Mouse (Mus musculus) CH12.LX (cell line): ENCODE data around the gene Pjvk. TPM values are rescaled to one million over a fixed set of nuclear protein-coding genes. Genes with fewer than 3 reads are reported as not detected.
A peak's percentile ranks its signal among the peaks of the same experiment; 100 is the strongest.

ENCODE experiments used
- DNase-seq: peaks from one replicate; pipeline ENCODE4 v3.0.0-alpha.2; 2013; ENCODE audit errors: extremely low read depth
- H3K27ac ChIP-seq: 2 replicates; pipeline ENCODE4 v1.5.1; 2012; ENCODE audit warnings: low read depth, mild to moderate bottlenecking, control low read depth, moderate library complexity; ENCODE audit not compliant: insufficient read depth
- H3K27me3 ChIP-seq: replicated peaks from 2 replicates; pipeline ENCODE3; 2012; ENCODE audit warnings: inconsistent platforms
- H3K36me3 ChIP-seq, 2 experiments: replicated peaks in 1 of 2; 2 replicates each; pipeline versions ENCODE3 to v1.6.1; 2012; ENCODE audit warnings: inconsistent platforms in 1 of 2, low read length in 1 of 2, mild to moderate bottlenecking in 1 of 2, mixed read lengths in 1 of 2, moderate library complexity in 1 of 2; ENCODE audit not compliant: control insufficient read depth in 1 of 2, insufficient read depth in 1 of 2
- H3K4me1 ChIP-seq, 2 experiments: 2 replicates each; pipeline ENCODE4 v1.6.1; 2012; ENCODE audit warnings: inconsistent platforms in 1 of 2, moderate library complexity in 1 of 2; ENCODE audit not compliant: insufficient read depth in 2 of 2, control insufficient read depth in 1 of 2
- H3K4me2 ChIP-seq: 2 replicates; pipeline ENCODE4 v1.6.1; 2012; ENCODE audit warnings: low read depth, mild to moderate bottlenecking, control low read depth; ENCODE audit not compliant: poor library complexity, insufficient read depth, severe bottlenecking
- H3K4me3 ChIP-seq, 3 experiments: fragments of 150-350 bp in 1 of 3; sonication (generic) in 1 of 3; replicated peaks in 1 of 3; 2 replicates each; pipeline versions ENCODE3 to v1.5.1; 2011 to 2012; ENCODE audit warnings: low read depth in 2 of 3, low read length in 2 of 3, mild to moderate bottlenecking in 2 of 3, moderate library complexity in 2 of 3, control low read depth in 1 of 3, improper control_type of control experiment in 1 of 3, inconsistent platforms in 1 of 3, mixed read lengths in 1 of 3; ENCODE audit not compliant: poor library complexity in 1 of 3
- H3K79me2 ChIP-seq: replicated peaks from 2 replicates; pipeline ENCODE4 v1.6.1; 2012; ENCODE audit warnings: mild to moderate bottlenecking, moderate library complexity; ENCODE audit not compliant: control insufficient read depth, poor library complexity, insufficient read depth, severe bottlenecking; ENCODE audit errors: extremely low read depth
- H3K9ac ChIP-seq: 2 replicates; pipeline ENCODE4 v1.6.1; 2012; ENCODE audit warnings: low read depth, mild to moderate bottlenecking, control low read depth, moderate library complexity; ENCODE audit not compliant: insufficient read depth
- H3K9me3 ChIP-seq: replicated peaks from 2 replicates; pipeline ENCODE3; 2012; ENCODE audit warnings: low read length, inconsistent platforms, mixed read lengths
- BHLHE40 ChIP-seq: IDR thresholded peaks from 2 replicates; pipeline ENCODE4 v1.6.1; 2011; ENCODE audit warnings: mild to moderate bottlenecking, low read depth, low read length, improper control_type of control experiment
- CHD1 ChIP-seq: IDR thresholded peaks from 2 replicates; pipeline ENCODE4 v1.6.1; 2012; ENCODE audit warnings: low read depth, low read length, improper control_type of control experiment, inconsistent platforms
- HCFC1 ChIP-seq: IDR thresholded peaks from 2 replicates; pipeline ENCODE4 v1.6.1; 2012; ENCODE audit warnings: low read depth, mild to moderate bottlenecking, inconsistent platforms, low read length, improper control_type of control experiment
- JUN ChIP-seq: IDR thresholded peaks from 2 replicates; pipeline ENCODE4 v1.6.1; 2011; ENCODE audit warnings: low read depth, mild to moderate bottlenecking, low read length, improper control_type of control experiment, moderate library complexity; ENCODE audit not compliant: insufficient read depth
- MAX ChIP-seq: IDR thresholded peaks from 2 replicates; pipeline ENCODE4 v1.6.1; 2011; ENCODE audit warnings: low read length, improper control_type of control experiment
- MEF2A ChIP-seq: IDR thresholded peaks from 2 replicates; pipeline ENCODE4 v1.6.1; 2014; ENCODE audit warnings: low read depth, mild to moderate bottlenecking, inconsistent platforms, low read length, improper control_type of control experiment, borderline replicate concordance
- MXI1 ChIP-seq: IDR thresholded peaks from 2 replicates; pipeline ENCODE4 v1.6.1; 2011; ENCODE audit warnings: mild to moderate bottlenecking, low read depth, low read length, improper control_type of control experiment
- MYC ChIP-seq: IDR thresholded peaks from 2 replicates; pipeline ENCODE4 v1.6.1; 2011; ENCODE audit warnings: low read depth, mild to moderate bottlenecking, improper control_type of control experiment, low read length
- NELFE ChIP-seq: IDR thresholded peaks from 2 replicates; pipeline ENCODE4 v1.6.1; 2011; ENCODE audit warnings: low read depth, low read length, improper control_type of control experiment
- NRF1 ChIP-seq: IDR thresholded peaks from 2 replicates; pipeline ENCODE4 v1.6.1; 2014; ENCODE audit warnings: low read depth, mild to moderate bottlenecking, inconsistent platforms, low read length, improper control_type of control experiment, moderate library complexity
- PAX5 ChIP-seq: IDR thresholded peaks from 2 replicates; pipeline ENCODE4 v1.6.1; 2012; ENCODE audit warnings: low read length, inconsistent platforms, mixed read lengths
- POLR2A ChIP-seq: IDR thresholded peaks from 2 replicates; pipeline ENCODE4 v1.6.1; 2011; ENCODE audit warnings: low read depth, mild to moderate bottlenecking, improper control_type of control experiment, low read length
- POLR2AphosphoS2 ChIP-seq: IDR thresholded peaks from 2 replicates; pipeline ENCODE4 v1.6.1; 2011; ENCODE audit warnings: low read depth, low read length, improper control_type of control experiment
- RCOR1 ChIP-seq: conservative IDR thresholded peaks from 2 replicates; pipeline ENCODE4 v1.6.1; 2012; ENCODE audit warnings: low read depth, mild to moderate bottlenecking, inconsistent platforms, low read length, improper control_type of control experiment
- SIN3A ChIP-seq: IDR thresholded peaks from 2 replicates; pipeline ENCODE4 v1.6.1; 2012; ENCODE audit warnings: low read length, improper control_type of control experiment, inconsistent platforms
- TBP ChIP-seq: conservative IDR thresholded peaks from 2 replicates; pipeline ENCODE4 v1.6.1; 2011; ENCODE audit warnings: low read depth, low read length, improper control_type of control experiment
- TCF12 ChIP-seq: IDR thresholded peaks from 2 replicates; pipeline ENCODE4 v1.6.1; 2014; ENCODE audit warnings: low read depth, mild to moderate bottlenecking, inconsistent platforms, low read length, improper control_type of control experiment
- USF1 ChIP-seq: IDR thresholded peaks from 2 replicates; pipeline ENCODE4 v1.6.1; 2014; ENCODE audit warnings: low read depth, mild to moderate bottlenecking, inconsistent platforms, low read length, improper control_type of control experiment
- USF2 ChIP-seq: conservative IDR thresholded peaks from 2 replicates; pipeline ENCODE4 v1.6.1; 2011; ENCODE audit warnings: low read depth, low read length, improper control_type of control experiment
- ZMIZ1 ChIP-seq: IDR thresholded peaks from 2 replicates; pipeline ENCODE4 v1.6.1; 2012; ENCODE audit warnings: low read depth, mild to moderate bottlenecking, inconsistent platforms, low read length, improper control_type of control experiment
- ZNF384 ChIP-seq: IDR thresholded peaks from 2 replicates; pipeline ENCODE4 v1.6.1; 2012; ENCODE audit warnings: low read depth, low read length, improper control_type of control experiment, inconsistent platforms
- dilution Hi-C: fragments of 300-500 bp; cut with MboI; formaldehyde crosslinking; loops from 2 replicates; pipeline ENCODE4 v1.14.3; 2020; ENCODE audit warnings: low sequenced_read_pairs; ENCODE audit not compliant: extremely low pct_unique_long_range_greater_than_20kb, extremely low pct_ligation_motif_present
- in situ Hi-C: fragments of 300-500 bp; cut with MboI; formaldehyde crosslinking; loops from 3 replicates; pipeline ENCODE4 v1.14.3; 2019; ENCODE audit warnings: low sequenced_read_pairs, low pct_ligation_motif_present, low pct_unique_long_range_greater_than_20kb, mixed read lengths
- polyA plus RNA-seq: library from polyadenylated mRNA; unstranded; fragments of >175 nt; gene quantifications from 2 replicates; pipeline ENCODE4 v1.2.1, GENCODE M21; 2012; ENCODE audit warnings: low read depth; ENCODE audit not compliant: insufficient read length
- total RNA-seq, 2 experiments: library from RNA; depleted of rRNA; stranded (reverse); fragments of 300-350 nt in 1 of 2; fragments of >200 nt in 1 of 2; gene quantifications; 2 replicates each; pipeline ENCODE4 v1.2.3; 2012 to 2014

The Pjvk gene
- total and polyA plus RNA-seq, 3 experiments = not detected

- in situ Hi-C loops (no loop called here), dilution Hi-C loops (no loop called here)
- Histone ChIP-seq H3K9me3 (no peaks in the 10 kb centered on the region), H3K4me3 (peak within 1 kb of the TSS; percentile 65 to 79 (median 75)), H3K4me1 (peaks cover 0 to 22% of the 10 kb centered on the region in 2 experiments; a peak in 2 of 4 replicates), H3K9ac (peak within 1 kb of the TSS; percentile 82), H3K4me2 (peak within 1 kb of the TSS; percentile 94), H3K79me2 (peaks cover 26% of the 10 kb centered on the region), H3K36me3 (peaks cover 0 to 15% of the 10 kb centered on the region in 2 experiments), H3K27ac (peak within 1 kb of the TSS; percentile 43; the same call in 1 of the 2 replicates), H3K27me3 (no peaks in the 10 kb centered on the region)
- DNase-seq = peak; percentile 91
- 0 out of 2 replicates have a peak, but pooled peaks have one; percentile 11 for TF ChIP-seq BHLHE40
- TF ChIP-seq RCOR1 = 0 out of 2 replicates have a peak, but pooled peaks have one; percentile 39
- peak; percentile 46 for TF ChIP-seq MEF2A
- peak; percentile 87 for TF ChIP-seq POLR2A
- no peak for TF ChIP-seq USF2
- TF ChIP-seq MXI1 = peak; percentile 87
- TF ChIP-seq HCFC1 = no peak
- TF ChIP-seq CHD1 = no peak
- no peak for TF ChIP-seq JUN
- TF ChIP-seq TBP = peak; percentile 87
- peak; percentile 86 for TF ChIP-seq ZMIZ1
- no peak for TF ChIP-seq PAX5
- no peak for TF ChIP-seq USF1
- TF ChIP-seq TCF12 = peak; percentile 86
- no peak for TF ChIP-seq ZNF384
- peak; percentile 58; the same call in 1 of the 2 replicates for TF ChIP-seq MAX
- TF ChIP-seq NELFE = peak; percentile 74
- TF ChIP-seq NRF1 = no peak; the same call in 1 of the 2 replicates
- peak; percentile 83 for TF ChIP-seq POLR2AphosphoS2
- TF ChIP-seq SIN3A = peak; percentile 62; the same call in 1 of the 2 replicates
- TF ChIP-seq MYC = peak; percentile 68
Measured at GRCm38 (mm10) chr2:76672966-76673392, 24.7 kb downstream of the Pjvk start, which contains the start of gene Fkbp7. Fkbp7 (minus strand) TSS chr2:76673116.
